Mouse (Mus musculus): ENCODE measurements around the gene Mb21d2.

Gene Mb21d2

GRCm38 (mm10) chr16:28793115-28793514, 136.4 kb downstream of the Mb21d2 start:
- peak in 1 of 2 experiments; percentile 44 for DNase-seq (ENCODE audit: low spot score in 2 of 2)

Data from cerebellum, postnatal 4 days (tissue).